Mouse (Mus musculus) adipocyte (in vitro differentiated cells): ENCODE data around the gene Prss16.

Experiments used
- DNase-seq: peaks from one replicate; pipeline ENCODE4 v3.0.0-alpha.2; 2016; ENCODE audit warnings: low spot score

Prss16 gene

GRCm38 (mm10) chr13:22007121-22007510 is 2.4 kb downstream of the Prss16 start:
- DNase-seq: no peak

GRCm38 (mm10) chr13:22006334-22007120 is 3.0 kb downstream of the Prss16 start:
- DNase-seq: no peak

- DNase-seq: no peak
These were observed 3.8 kb downstream of the Prss16 start for GRCm38 (mm10) chr13:22005605-22006333.

- no peak for DNase-seq
These were observed 7.7 kb downstream of the Prss16 start for GRCm38 (mm10) chr13:22001823-22002222.

GRCm38 (mm10) chr13:22001346-22001745 is 8.2 kb downstream of the Prss16 start:
- no peak for DNase-seq

GRCm38 (mm10) chr13:21999147-21999546 is 10.4 kb downstream of the Prss16 start:
- no peak for DNase-seq

- DNase-seq: no peak
These were observed 11.1 kb downstream of the Prss16 start for GRCm38 (mm10) chr13:21998412-21998811.

- DNase-seq: no peak
These were observed 11.7 kb downstream of the Prss16 start for GRCm38 (mm10) chr13:21997821-21998220.

- no peak for DNase-seq
These were observed 12.2 kb downstream of the Prss16 start for GRCm38 (mm10) chr13:21997201-21997820.

- DNase-seq: no peak
These were observed 12.7 kb downstream of the Prss16 start for GRCm38 (mm10) chr13:21996840-21997185.

GRCm38 (mm10) chr13:21996101-21996839 is 13.3 kb downstream of the Prss16 start:
- no peak for DNase-seq

- no peak for DNase-seq
These were observed 14.1 kb downstream of the Prss16 start for GRCm38 (mm10) chr13:21995331-21995914.

GRCm38 (mm10) chr13:21994896-21995295 is 14.6 kb downstream of the Prss16 start:
- no peak for DNase-seq

GRCm38 (mm10) chr13:21993957-21994738 is 15.4 kb downstream of the Prss16 start:
- DNase-seq: no peak

GRCm38 (mm10) chr13:21992550-21992949 is 17.0 kb downstream of the Prss16 start:
- DNase-seq: no peak

- DNase-seq: no peak
These were observed 25.1 kb downstream of the Prss16 start for GRCm38 (mm10) chr13:21984486-21984885.

GRCm38 (mm10) chr13:21981803-21982193 is 27.7 kb downstream of the Prss16 start:
- no peak for DNase-seq

- DNase-seq: no peak
These were observed 28.4 kb downstream of the Prss16 start, which contains the start of gene Pom121l2 for GRCm38 (mm10) chr13:21980981-21981802. TSS of gene Pom121l2 (plus strand) at chr13:21981194.

GRCm38 (mm10) chr13:21974726-21975473 is 34.6 kb downstream of the Prss16 start:
- DNase-seq: peak; percentile 88
